Mouse (Mus musculus) brown adipose tissue, adult 24 weeks (tissue): ENCODE data around the gene Fxn. TPM values are rescaled to one million over a fixed set of nuclear protein-coding genes. Genes with fewer than 3 reads are reported as not detected.
A peak's percentile ranks its signal among the peaks of the same experiment; 100 is the strongest.

Experiments used
- H3K27ac ChIP-seq: fragments of 200-500 bp; replicated peaks from 2 replicates; pipeline ENCODE4 v1.5.1; 2012; ENCODE audit warnings: low read depth, mild to moderate bottlenecking, low read length
- H3K4me1 ChIP-seq: fragments of 200-500 bp; 2 replicates; pipeline ENCODE4 v1.6.1; 2012; ENCODE audit warnings: low read length, mixed read lengths; ENCODE audit not compliant: control insufficient read depth, insufficient read depth, insufficient read length
- H3K4me3 ChIP-seq: fragments of 200-500 bp; 2 replicates; pipeline ENCODE4 v1.5.1; 2012; ENCODE audit warnings: low read depth, mild to moderate bottlenecking, low read length, moderate library complexity; ENCODE audit not compliant: insufficient read depth
- polyA plus RNA-seq: library from polyadenylated mRNA; stranded (reverse); fragments of >200 nt; gene quantifications from 2 replicates; pipeline ENCODE4 v1.2.4, GENCODE M21; 2012; ENCODE audit not compliant: missing spikeins, insufficient read depth, insufficient read length

The Fxn gene
- 18.6 and 37.2 TPM in 2 replicates for polyA plus RNA-seq

- Histone ChIP-seq H3K27ac (peak within 1 kb of the TSS; percentile 53), H3K4me3 (peak within 1 kb of the TSS; percentile 79), H3K4me1 (no peaks in the 10 kb centered on the region)
Observed at GRCm38 (mm10) chr19:24280601-24281228, at the start of gene Fxn. Gene Fxn, minus strand, starts transcription at chr19:24280605.

GRCm38 (mm10) chr19:24327921-24328320 lies 47.5 kb upstream of the Fxn start:
- no peak overlapping the region for H3K4me3 ChIP-seq
- H3K4me1 ChIP-seq, result no peaks in the 10 kb centered on the region
- H3K27ac ChIP-seq, result no peak overlapping the region

GRCm38 (mm10) chr19:24326969-24327368 lies 46.6 kb upstream of the Fxn start:
- Histone ChIP-seq H3K27ac (no peak overlapping the region), H3K4me3 (no peak overlapping the region), H3K4me1 (no peaks in the 10 kb centered on the region)

- H3K4me1 ChIP-seq, result no peaks in the 10 kb centered on the region
- H3K4me3 ChIP-seq, result no peak overlapping the region
- H3K27ac ChIP-seq, result no peak overlapping the region
Observed at GRCm38 (mm10) chr19:24325692-24326091, 45.3 kb upstream of the Fxn start.

GRCm38 (mm10) chr19:24323841-24324613 lies 43.6 kb upstream of the Fxn start:
- Histone ChIP-seq H3K27ac (no peak overlapping the region), H3K4me1 (no peaks in the 10 kb centered on the region), H3K4me3 (no peak overlapping the region)

GRCm38 (mm10) chr19:24321900-24322311 lies 41.5 kb upstream of the Fxn start:
- H3K4me3 ChIP-seq, result no peak overlapping the region
- H3K4me1 ChIP-seq, result no peaks in the 10 kb centered on the region
- no peak overlapping the region for H3K27ac ChIP-seq

GRCm38 (mm10) chr19:24321211-24321899 lies 41.0 kb upstream of the Fxn start:
- H3K4me1 ChIP-seq, result no peaks in the 10 kb centered on the region
- H3K4me3 ChIP-seq, result no peak overlapping the region
- no peak overlapping the region for H3K27ac ChIP-seq

GRCm38 (mm10) chr19:24318172-24318571 lies 37.8 kb upstream of the Fxn start:
- no peak overlapping the region for H3K4me3 ChIP-seq
- no peak overlapping the region for H3K27ac ChIP-seq
- no peaks in the 10 kb centered on the region for H3K4me1 ChIP-seq

GRCm38 (mm10) chr19:24317731-24318130 lies 37.3 kb upstream of the Fxn start:
- H3K4me3 ChIP-seq, result no peak overlapping the region
- no peak overlapping the region for H3K27ac ChIP-seq
- no peaks in the 10 kb centered on the region for H3K4me1 ChIP-seq

GRCm38 (mm10) chr19:24317038-24317591 lies 36.7 kb upstream of the Fxn start:
- H3K27ac ChIP-seq, result no peak overlapping the region
- H3K4me1 ChIP-seq, result no peaks in the 10 kb centered on the region
- H3K4me3 ChIP-seq, result no peak overlapping the region

- no peak overlapping the region for H3K27ac ChIP-seq
- no peak overlapping the region for H3K4me3 ChIP-seq
- no peaks in the 10 kb centered on the region for H3K4me1 ChIP-seq
Observed at GRCm38 (mm10) chr19:24316060-24316725, 35.8 kb upstream of the Fxn start.

- no peaks in the 10 kb centered on the region for H3K4me1 ChIP-seq
- no peak overlapping the region for H3K27ac ChIP-seq
- no peak overlapping the region for H3K4me3 ChIP-seq
Observed at GRCm38 (mm10) chr19:24315234-24315633, 34.8 kb upstream of the Fxn start.

GRCm38 (mm10) chr19:24314676-24315075 lies 34.3 kb upstream of the Fxn start:
- Histone ChIP-seq H3K4me3 (no peak overlapping the region), H3K4me1 (no peaks in the 10 kb centered on the region), H3K27ac (no peak overlapping the region)

- Histone ChIP-seq H3K4me1 (no peaks in the 10 kb centered on the region), H3K27ac (no peak overlapping the region), H3K4me3 (no peak overlapping the region)
Observed at GRCm38 (mm10) chr19:24312556-24313342, 32.3 kb upstream of the Fxn start.
